Mouse (Mus musculus) layer of hippocampus, postnatal 14 days (tissue): ENCODE measurements around the gene Tmpo. TPM values are rescaled to one million over a fixed set of nuclear protein-coding genes. Genes with fewer than 3 reads are reported as not detected.
"Not testable (repeated sequence)": the region's sequence is repeated elsewhere in the genome, so short reads cannot be mapped to it uniquely, and the experiment has no call there.

Experiments
- DNase-seq, 2 experiments: peaks; one replicate each; pipeline ENCODE4 v3.0.0; 2021 to 2022; ENCODE audit warnings: low spot score in 2 of 2, mixed read lengths in 1 of 2
- total RNA-seq, 2 experiments: library from RNA; stranded (reverse); gene quantifications; 2 replicates each; pipeline ENCODE4 v1.2.3; 2021

The Tmpo gene
- total RNA-seq, 2 experiments from 2014 or later, result 29.6 to 38.5 TPM

DNA sequence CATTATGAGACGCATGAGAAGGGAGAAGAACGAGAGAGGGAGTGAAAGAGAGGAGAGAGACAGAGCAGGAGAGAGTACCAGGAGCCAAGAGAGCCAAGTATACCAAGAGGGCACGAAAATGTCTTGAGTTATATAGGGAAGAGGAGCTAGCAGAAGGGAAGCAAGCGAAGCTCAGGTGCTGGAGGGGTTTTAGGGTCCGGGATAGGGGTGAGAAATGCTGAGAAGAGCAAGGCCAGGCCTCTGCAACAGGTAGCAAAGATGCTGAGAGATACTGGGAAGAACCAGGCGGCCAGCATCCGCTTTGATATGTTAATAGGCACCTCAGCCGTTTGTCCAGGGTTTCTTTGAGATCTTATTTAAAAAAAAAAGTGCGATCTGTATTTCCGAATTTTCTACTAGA is 6.2 kb upstream of the Tmpo start:
- DNase-seq, result no peak

DNA sequence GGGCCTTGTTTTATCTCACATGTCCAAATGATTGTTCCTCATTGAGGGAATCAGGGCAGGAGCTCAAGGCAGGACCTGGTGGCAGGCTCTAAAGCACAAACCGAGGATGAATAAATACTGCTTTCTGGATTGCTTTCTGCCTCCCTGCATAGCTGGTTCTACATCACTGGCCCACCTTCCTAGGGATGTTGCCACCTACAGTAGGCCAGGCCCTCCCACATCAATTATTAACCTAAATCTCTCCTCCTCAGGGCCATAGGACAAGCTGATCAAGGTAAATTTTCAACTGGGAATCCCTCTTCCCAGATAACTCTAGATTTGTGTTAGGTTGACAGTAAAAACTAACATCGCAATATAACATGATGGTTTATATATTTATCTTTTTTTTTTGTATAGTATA is 4.6 kb upstream of the Tmpo start:
- DNase-seq, result no peak

DNA sequence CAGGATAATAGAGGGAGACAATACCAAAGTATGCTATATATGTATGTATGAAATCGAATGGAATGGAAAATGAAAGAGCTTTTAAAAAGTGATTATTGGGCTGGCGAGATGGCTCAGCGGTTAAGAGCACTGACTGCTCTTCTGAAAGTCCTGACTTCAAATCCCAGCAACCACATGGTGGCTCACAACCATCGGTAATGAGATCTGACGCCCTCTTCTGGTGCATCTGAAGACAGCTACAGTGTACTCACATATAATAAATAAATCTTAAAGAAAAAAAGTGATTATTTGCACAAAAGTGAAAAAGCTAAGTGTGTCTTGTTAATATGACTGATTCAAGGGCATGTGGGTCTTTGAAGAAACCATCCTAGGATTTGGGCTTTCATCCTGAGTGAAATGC is 3.8 kb upstream of the Tmpo start:
- not testable (repeated sequence) for DNase-seq

DNA sequence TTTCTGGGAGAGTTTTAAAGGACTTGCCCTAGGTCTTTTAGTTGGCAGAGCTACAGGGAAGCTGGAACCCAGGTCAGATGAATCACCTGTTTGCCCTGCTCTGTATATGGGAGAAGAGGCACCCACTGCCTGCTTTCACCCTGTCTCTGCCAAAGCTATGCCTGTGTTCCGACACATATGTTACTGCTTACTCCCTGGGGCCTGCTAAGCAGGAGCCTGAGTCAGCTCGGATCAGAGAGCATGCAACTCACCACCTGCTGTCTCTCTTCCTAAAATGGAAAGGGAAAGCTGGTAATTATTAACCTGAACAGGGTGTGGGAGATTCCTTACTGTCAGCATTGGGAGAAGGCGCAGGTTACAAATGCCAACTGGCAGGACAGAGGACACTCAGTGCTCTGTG is 2.2 kb upstream of the Tmpo start:
- no peak for DNase-seq

DNA sequence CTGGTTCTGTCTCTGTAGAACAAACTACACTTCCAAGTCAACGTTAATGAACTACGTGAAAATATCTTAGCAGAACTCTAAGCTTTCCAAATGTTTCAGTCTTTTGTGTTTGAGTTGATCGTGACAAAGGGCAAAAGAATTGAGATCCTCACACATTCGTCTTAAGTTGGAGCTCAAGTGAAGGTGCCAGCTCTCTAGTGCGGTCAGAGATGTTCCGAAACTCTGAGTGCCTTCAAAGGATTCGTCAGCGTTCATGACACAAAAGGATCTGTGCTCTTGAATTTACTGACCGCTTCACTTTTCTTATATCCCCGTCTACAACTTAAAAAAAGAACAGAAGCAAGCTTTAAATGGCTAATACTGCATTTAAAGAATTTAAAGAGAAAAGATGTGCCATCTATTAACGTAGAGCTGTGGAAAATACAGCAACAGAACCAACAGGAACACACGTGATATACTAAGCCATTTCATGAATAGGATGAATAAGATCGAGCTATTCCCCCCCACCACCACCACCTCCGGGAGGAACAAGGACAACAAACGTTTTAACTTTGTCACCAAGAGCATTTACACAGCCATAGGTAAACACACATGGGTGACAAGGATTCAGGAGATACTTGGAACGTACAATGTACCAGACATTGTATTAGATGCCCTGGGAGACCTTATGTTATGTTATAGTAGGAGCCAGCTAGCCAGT is 1.3 kb upstream of the Tmpo start:
- peak in 1 of 2 experiments; percentile 26 for DNase-seq

DNA sequence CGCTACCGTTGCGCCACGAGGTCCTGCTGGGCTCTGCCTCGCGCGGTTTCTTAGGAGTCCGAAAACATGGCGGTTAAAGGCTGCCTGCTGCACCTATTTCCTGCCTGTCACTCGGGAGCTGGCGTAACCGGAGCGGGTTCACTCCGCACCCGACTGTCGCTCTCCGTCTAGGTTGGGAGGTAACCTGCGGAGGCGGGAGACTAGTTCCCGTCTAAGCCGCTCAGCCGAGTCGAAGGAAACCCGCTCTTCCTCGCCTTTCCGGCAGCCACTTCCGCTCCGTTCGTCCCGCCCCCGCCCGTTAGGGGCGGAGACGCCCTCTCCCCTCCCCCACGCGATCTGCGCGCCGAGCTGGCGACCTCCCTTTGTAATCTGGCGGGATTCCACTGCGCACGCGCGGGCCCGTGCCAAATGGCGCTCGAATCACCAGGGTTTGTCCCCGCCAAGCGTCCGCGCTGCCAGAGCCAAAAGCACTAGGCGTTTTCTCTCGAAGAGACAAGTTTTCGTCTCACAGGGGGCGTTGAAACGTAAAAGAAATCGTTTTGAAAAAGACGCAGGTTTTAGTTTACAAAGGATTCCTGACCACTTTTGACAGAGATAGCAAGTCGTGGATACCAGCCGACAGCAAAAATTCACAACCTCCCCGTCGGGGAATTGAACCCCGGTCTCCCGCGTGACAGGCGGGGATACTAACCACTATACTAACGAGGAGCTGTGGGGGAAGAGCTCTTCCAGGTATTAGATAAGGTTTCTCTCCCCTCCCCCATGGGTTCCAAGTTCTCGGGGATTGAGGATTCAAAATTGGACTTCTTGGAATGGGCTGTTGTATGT is 560 bp upstream of the Tmpo start:
- DNase-seq, result peak; percentile 99 to 100

DNA sequence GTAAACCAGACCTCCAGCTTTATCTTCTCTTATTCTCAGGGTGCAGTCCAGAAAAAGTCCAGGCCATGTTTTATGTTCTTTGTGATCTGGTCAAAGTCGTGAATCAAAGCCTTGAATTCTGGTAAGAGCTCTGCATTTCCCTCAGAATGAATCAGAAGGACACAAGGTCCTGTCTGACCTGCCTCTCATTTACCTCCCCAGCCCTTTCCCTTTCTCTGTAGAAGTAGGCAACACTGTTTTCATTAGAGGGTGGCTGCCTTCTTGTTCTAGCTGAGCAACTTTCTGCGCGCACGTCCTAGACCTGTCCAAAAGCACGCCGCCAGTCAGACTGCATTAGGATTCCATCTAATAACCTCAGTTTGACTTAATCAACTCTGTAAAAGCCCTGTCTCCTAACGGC is 814 bp downstream of the Tmpo start:
- no peak for DNase-seq

DNA sequence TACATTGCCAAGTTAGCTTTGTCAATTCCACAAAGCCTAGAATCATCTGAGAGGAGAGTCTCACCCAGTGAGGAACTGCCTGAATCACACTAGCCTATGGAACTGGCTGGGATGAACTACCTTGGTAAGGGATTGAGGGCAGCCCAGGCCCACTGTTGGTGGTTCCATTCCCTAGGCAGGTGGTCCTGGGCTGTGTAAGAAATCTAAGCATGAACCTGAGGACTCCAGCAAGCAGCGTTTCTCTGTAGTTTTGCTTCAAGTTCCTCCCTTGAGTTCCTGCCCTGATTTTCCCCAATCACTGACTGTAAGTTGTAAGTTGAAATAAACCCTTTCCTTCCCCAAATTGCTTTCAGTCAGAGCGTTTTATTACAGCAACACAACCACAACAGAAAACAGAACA is 1.3 kb downstream of the Tmpo start:
- DNase-seq, result no peak

DNA sequence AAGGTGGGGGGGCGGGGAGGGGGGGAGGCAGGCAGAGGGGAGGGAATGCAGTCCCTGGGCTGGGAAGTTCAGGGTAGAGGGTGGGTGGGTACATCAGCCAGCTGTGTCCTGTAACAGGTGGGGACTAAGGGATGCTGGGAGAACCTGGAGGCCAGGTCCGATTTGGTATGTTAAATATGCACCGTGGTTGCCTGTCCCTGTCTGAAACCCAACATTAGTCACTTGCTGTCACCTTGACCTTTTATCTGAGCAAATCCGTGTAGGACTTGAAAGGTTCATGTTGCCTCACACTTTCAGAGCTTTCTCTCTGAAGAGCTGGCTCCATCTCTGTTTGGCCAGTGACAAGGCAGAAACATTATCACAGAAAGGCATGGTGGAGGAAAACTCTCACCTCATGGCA is 3.9 kb downstream of the Tmpo start:
- DNase-seq, result no peak

DNA sequence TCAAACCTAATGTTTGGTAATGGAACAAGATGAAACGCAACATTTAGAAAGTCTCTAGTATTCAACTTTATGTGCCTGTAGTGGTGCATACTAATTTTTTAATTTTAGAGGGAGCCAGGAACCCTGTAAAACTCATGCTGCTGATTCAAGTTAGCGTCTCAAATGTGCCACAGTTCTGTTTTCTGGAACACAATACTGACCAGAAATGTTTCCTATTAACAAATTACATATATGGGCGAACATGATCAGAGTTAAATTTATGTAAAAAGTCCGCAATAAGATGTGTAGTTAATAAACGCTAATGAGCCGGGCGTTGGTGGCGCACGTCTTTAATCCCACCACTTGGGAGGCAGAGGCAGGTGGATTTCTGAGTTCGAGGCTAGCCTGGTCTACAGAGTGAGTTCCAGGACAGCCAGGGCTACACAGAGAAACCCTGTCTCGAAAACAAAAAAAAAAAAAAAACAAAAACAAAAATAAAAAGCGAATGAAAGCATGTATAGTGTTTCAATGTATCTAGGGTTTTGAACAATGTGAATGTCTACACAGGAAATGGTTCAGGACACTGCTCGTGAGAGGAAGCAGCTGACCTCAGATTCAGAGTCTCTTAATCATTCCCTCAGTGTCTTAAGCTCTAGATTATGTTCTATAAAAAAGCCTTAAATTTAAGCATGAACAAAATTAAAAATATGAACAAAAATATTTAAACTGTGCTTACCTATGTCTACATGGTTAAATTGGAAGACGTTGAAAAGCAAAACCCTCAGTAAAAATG is 8.6 kb downstream of the Tmpo start:
- DNase-seq, result no peak

DNA sequence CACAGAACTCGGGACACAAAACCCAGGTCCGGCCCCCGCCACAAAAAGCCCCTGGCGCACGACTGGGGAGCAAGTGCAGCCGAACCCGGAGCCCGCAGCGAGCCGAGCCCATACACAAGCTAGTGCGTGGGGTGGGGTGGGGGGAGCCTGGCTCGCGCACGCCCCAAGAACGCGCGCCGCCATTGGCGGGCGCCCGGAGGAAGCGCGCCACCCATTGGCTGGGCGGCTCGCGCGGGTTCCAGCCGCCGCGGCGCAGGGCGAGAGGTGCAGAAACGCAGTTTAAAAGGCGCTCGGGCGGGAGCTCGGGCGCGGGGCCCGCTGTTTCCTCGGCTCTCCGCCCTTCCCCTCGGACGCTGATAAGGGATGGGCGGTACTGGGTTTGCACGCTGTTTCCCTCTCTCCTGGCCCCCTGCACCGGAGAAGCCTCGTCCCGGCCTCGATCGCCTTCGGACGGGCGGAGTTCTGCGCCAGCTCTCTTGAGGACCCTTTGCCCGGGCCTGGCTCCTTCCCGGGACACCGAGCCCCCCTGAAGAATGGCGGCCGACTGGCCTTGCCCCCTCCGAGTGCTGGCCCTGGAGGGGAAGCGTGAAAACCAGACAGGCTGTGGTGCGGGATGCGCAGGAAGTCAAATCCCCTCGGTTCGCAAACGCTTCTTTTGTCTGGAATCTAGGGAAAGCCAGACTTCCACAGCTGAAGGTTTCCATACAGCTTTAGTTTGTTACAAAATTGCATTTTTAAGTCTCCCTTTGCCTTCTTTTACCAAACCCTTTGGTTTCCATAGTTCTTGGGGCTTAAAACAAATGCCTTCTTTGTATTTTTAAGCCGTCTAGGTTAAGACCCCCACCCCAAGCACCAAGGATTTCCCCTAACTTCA is 9.4 kb downstream of the Tmpo start:
- DNase-seq, result peak; percentile 94

DNA sequence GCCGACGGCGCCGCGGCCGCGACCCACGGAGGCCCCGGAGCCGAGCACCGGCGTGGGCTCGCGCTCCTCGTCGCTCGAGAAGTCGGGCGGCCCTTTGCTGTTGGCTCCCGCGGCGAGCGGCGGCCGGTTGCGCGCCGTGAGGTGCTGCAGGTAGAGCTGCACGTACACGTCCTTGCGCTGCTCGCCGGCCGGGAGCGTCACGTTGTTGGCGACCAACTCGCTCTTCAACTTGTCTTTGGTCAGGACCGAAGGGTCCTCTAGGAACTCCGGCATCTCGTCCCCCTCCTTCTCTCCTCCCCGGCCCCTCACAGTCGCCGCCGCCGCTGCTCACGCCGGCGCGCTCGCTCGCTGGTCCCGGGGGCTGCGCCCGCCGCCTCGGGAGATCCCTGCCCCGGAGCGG is 10.1 kb downstream of the Tmpo start:
- no peak for DNase-seq

DNA sequence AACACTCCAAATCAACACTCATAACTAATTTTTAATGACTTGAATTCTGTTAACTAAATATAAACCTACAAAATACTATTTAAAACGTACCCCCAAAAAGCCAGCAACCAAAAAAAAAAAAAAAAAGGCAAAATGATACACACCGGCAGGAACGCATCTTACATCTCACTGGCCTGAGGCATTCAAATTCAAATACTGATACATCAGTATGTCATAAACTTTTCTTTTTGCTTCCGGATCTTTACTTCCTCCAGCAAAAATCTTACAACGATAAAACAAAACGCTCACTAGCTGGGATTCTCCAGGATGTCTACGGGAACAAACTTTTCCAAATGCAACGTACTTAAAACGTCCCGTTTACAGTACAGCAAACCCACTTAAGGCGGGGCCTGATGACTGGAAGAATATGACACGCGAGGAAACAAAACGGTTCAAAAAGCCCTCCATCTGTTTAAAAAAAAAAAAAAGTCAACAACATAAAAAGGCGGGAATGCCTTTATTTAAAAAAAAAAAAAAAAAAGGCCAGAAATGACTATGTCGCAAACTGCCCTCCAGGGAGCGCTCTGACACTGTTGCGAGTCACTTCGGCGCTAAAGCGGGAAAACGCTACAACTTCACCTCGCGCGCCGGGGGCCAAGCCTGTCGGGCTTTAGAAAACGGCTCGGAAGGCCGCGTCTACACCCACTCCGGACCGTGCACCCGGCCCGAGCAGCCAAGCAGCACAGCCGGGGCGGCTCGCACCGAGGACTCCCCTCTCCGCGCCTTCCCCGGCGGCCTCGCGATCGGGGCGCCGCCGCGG is 10.8 kb downstream of the Tmpo start:
- peak; percentile 82 to 88 for DNase-seq

DNA sequence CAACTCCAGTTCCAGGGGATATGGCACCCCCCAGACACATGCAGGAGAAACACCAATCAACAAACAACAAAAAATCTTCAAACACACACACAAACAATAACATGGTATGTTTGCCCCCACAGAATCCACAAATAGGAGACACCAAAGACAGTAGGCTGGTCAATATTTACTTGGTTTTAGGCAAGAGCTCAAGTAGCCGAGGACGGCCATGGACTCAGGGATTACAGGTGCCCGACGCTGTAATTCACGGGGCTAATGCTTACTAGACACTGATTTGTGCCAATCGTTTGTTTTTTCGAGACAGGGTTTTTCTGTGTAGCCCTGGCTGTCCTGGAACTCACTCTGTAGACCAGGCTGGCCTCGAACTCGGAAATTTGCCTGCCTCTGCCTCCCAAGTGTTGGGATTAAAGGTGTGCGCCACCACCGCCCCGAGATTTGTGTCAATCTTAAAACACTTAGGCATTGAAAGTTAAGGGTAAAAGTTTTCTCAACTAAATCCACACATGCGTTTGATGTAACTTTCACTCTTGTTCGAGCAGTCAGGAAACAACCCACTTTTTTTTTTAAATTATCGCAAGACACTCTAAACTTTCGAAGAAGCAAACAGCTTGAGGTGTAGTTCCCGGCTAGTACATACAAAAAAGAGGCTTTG is 11.6 kb downstream of the Tmpo start:
- no peak for DNase-seq

DNA sequence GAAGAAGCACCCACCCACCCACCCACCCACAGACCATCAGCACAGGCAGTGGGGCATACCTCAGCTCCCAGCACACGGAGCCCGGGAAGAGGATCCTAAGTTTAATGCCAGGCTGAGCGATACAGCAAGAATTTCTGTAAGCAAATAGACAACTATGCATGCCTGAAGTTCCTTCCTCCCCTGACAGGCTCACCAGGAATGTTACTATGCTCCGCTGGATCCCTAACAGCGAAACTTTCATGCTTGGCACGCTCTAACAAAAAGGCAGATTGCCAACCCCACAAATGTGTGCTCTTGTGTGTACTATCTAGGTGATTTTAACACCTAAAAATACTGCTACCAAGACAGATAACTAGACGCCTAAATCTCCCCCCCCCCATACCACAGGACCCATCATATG is 13.8 kb downstream of the Tmpo start:
- no peak for DNase-seq

DNA sequence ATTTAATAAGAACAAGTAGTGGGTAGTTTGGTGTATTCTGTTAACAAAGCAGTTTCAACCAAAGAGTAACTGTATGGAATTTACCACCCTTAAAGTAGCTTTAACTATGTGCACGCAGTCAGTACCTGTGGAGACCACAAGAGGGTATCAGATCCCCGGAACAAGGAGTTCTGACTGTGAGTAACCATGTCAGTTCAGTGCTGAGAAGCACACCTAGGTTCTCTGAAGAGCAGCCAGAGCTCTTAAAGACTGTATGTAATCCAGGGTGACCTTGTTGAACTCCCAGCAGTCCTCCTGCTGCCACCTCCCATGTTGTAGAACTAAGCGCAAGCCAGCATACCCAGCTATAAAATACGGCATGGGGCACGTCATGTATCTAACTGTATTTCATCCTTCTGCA is 14.2 kb downstream of the Tmpo start:
- DNase-seq, result peak in 1 of 2 experiments; percentile 45

DNA sequence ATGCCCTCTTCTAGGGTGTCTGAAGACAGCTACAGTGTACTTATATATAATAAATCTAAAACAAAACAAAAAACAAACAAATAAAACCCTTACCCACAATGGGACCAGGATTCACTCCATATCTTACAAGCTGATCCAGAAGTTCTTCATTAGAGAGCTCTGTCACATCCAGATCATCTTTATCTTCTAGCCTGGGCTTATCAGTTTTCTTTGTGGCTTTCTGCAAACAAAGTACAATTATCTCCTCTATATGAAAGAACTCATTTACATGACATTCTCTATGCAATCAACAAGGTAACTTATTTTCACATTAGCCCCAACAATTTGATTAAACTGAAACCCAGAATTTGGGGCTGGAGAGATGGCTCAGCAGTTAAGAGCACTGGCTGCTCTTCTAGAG is 15.3 kb downstream of the Tmpo start:
- no peak for DNase-seq

DNA sequence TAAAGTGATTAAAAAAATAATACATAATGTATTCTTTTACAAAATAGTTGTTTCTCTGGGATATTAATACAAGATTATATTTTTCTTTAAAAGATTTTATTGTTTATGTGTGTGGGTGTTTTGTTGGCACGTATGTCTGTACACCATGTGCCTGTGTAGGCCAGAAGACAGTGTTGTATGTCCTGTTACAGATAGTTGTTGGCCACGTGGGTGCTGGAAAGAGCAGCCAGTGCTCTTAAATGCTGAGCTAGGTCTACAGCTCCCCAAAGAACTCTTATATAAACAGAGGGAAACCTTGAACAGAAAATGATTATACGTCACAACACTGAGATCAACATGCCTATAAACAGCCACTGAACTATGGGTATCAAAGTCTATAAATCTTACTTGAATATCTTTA is 16.6 kb downstream of the Tmpo start:
- no peak for DNase-seq

DNA sequence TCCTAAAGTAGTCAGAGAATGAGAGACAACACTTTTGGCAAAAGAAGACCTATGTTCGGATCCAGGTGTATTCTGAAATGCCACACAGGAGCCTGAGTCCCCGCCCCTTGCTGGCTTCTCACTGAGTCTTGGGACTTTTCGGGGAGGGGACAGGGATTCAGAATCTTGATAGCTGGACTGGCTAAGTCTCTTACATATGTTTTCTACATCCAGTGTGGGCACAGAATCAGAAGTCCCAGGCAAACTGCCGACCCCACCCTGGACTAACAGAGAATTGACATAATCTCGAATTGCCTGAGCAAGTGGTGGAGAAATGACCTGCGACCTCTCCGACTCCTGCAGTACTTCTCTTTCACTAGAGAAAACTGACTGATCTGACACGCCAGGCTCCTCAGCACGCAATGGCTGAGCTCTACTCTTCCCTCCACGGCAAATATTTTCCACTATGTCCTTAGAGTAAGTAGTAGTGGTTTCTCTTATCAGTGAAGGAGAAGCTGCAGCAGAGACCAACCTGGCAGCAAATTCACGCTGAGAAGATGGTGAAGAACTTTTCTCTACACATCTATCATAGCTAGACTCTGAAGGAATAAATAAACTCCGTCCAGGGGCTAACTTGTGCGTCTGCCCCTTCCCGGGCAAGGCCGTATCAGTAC is 18.5 kb downstream of the Tmpo start:
- DNase-seq, result no peak
